Comparison of ENCODE assay signal across 1 mouse cellular context in the genomic region with DNA sequence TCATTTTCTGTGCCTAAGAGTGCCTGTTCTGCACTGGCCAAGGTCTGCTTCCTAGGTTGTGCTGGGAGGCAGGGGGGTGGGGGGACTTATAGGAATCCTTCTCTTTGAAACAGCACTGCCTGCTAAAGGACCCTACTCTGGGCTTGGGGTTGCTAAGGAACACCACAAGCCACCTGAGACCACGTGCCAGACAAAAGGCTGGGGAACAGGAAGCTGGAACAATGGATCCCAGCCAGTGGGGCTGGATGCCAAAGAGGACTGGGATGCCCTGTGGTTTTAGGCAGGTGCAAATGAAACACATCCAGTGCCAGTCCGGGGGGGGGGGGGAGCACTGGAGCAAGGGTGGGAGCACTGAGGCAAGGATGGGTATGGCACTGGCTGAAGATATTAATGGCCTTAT.
TF ChIP-seq lines count a peak whose summit lies in the region.

No protein-coding gene starts in this region.

TF ChIP-seq in myocyte, 11 proteins besides CTCF, POLR2A, EP300 and RAD21:
- TF ChIP-seq MYOG (IDR thresholded peaks at IDR 0.05; ENCODE audit: control insufficient read depth in 1 of 3, insufficient read depth in 1 of 3, insufficient read length in 2 of 3, low read depth in 2 of 3) (peak in 1 of 3 experiments; percentile 44), USF1 (IDR thresholded peaks at IDR 0.05; ENCODE audit: low read depth) (peak; percentile 29), POLR2AphosphoS2 (IDR thresholded peaks at IDR 0.05; ENCODE audit: insufficient read length, low read depth) (no peak), E2F4 (IDR thresholded peaks at IDR 0.05; ENCODE audit: insufficient read depth) (no peak), REST (IDR thresholded peaks at IDR 0.05; ENCODE audit: insufficient read depth, insufficient read length) (no peak)
